Mouse (Mus musculus) CH12.LX (cell line): Measurements from ENCODE around the gene Armc8. TPM values are rescaled to one million over a fixed set of nuclear protein-coding genes. Genes with fewer than 3 reads are reported as not detected.

Experiments
- DNase-seq: peaks from one replicate; pipeline ENCODE4 v3.0.0-alpha.2; 2013; ENCODE audit errors: extremely low read depth
- H3K27ac ChIP-seq: 2 replicates; pipeline ENCODE4 v1.5.1; 2012; ENCODE audit warnings: low read depth, mild to moderate bottlenecking, control low read depth, moderate library complexity; ENCODE audit not compliant: insufficient read depth
- H3K27me3 ChIP-seq: replicated peaks from 2 replicates; pipeline ENCODE3; 2012; ENCODE audit warnings: inconsistent platforms
- H3K36me3 ChIP-seq, 2 experiments: replicated peaks in 1 of 2; 2 replicates each; pipeline versions ENCODE3 to v1.6.1; 2012; ENCODE audit warnings: inconsistent platforms in 1 of 2, low read length in 1 of 2, mild to moderate bottlenecking in 1 of 2, mixed read lengths in 1 of 2, moderate library complexity in 1 of 2; ENCODE audit not compliant: control insufficient read depth in 1 of 2, insufficient read depth in 1 of 2
- H3K4me1 ChIP-seq, 2 experiments: 2 replicates each; pipeline ENCODE4 v1.6.1; 2012; ENCODE audit warnings: inconsistent platforms in 1 of 2, moderate library complexity in 1 of 2; ENCODE audit not compliant: insufficient read depth in 2 of 2, control insufficient read depth in 1 of 2
- H3K4me2 ChIP-seq: 2 replicates; pipeline ENCODE4 v1.6.1; 2012; ENCODE audit warnings: low read depth, mild to moderate bottlenecking, control low read depth; ENCODE audit not compliant: poor library complexity, insufficient read depth, severe bottlenecking
- H3K4me3 ChIP-seq, 3 experiments: fragments of 150-350 bp in 1 of 3; sonication (generic) in 1 of 3; replicated peaks in 1 of 3; 2 replicates each; pipeline versions ENCODE3 to v1.5.1; 2011 to 2012; ENCODE audit warnings: low read depth in 2 of 3, low read length in 2 of 3, mild to moderate bottlenecking in 2 of 3, moderate library complexity in 2 of 3, control low read depth in 1 of 3, improper control_type of control experiment in 1 of 3, inconsistent platforms in 1 of 3, mixed read lengths in 1 of 3; ENCODE audit not compliant: poor library complexity in 1 of 3
- H3K79me2 ChIP-seq: replicated peaks from 2 replicates; pipeline ENCODE4 v1.6.1; 2012; ENCODE audit warnings: mild to moderate bottlenecking, moderate library complexity; ENCODE audit not compliant: control insufficient read depth, poor library complexity, insufficient read depth, severe bottlenecking; ENCODE audit errors: extremely low read depth
- H3K9ac ChIP-seq: 2 replicates; pipeline ENCODE4 v1.6.1; 2012; ENCODE audit warnings: low read depth, mild to moderate bottlenecking, control low read depth, moderate library complexity; ENCODE audit not compliant: insufficient read depth
- H3K9me3 ChIP-seq: replicated peaks from 2 replicates; pipeline ENCODE3; 2012; ENCODE audit warnings: low read length, inconsistent platforms, mixed read lengths
- BHLHE40 ChIP-seq: IDR thresholded peaks from 2 replicates; pipeline ENCODE4 v1.6.1; 2011; ENCODE audit warnings: mild to moderate bottlenecking, low read depth, low read length, improper control_type of control experiment
- CHD1 ChIP-seq: IDR thresholded peaks from 2 replicates; pipeline ENCODE4 v1.6.1; 2012; ENCODE audit warnings: low read depth, low read length, improper control_type of control experiment, inconsistent platforms
- CHD2 ChIP-seq: IDR thresholded peaks from 2 replicates; pipeline ENCODE4 v1.6.1; 2011; ENCODE audit warnings: low read length, improper control_type of control experiment
- CTCF ChIP-seq, 2 experiments: IDR thresholded peaks in 1 of 2; conservative IDR thresholded peaks in 1 of 2; 2 replicates each; pipeline ENCODE4 v1.5.1; 2011 to 2012; ENCODE audit warnings: low read depth in 2 of 2, low read length in 2 of 2, improper control_type of control experiment in 1 of 2, inconsistent platforms in 1 of 2, mild to moderate bottlenecking in 1 of 2, moderate library complexity in 1 of 2
- ELF1 ChIP-seq: IDR thresholded peaks from 2 replicates; pipeline ENCODE4 v1.6.1; 2014; ENCODE audit warnings: low read depth, mild to moderate bottlenecking, inconsistent platforms, low read length, improper control_type of control experiment
- ETS1 ChIP-seq: conservative IDR thresholded peaks from 2 replicates; pipeline ENCODE4 v1.6.1; 2012; ENCODE audit warnings: low read depth, mild to moderate bottlenecking, inconsistent platforms, low read length, improper control_type of control experiment, moderate library complexity
- IRF4 ChIP-seq: IDR thresholded peaks from 2 replicates; pipeline ENCODE4 v1.6.1; 2014; ENCODE audit warnings: low read depth, mild to moderate bottlenecking, inconsistent platforms, low read length, improper control_type of control experiment
- JUND ChIP-seq: conservative IDR thresholded peaks from 2 replicates; pipeline ENCODE4 v1.6.1; 2011; ENCODE audit warnings: low read depth, low read length, improper control_type of control experiment
- MAFK ChIP-seq: IDR thresholded peaks from 2 replicates; pipeline ENCODE4 v1.6.1; 2011; ENCODE audit warnings: low read length, improper control_type of control experiment; ENCODE audit not compliant: insufficient replicate concordance
- MAZ ChIP-seq: IDR thresholded peaks from 2 replicates; pipeline ENCODE4 v1.6.1; 2012; ENCODE audit warnings: low read depth, mild to moderate bottlenecking, inconsistent platforms, low read length, improper control_type of control experiment, moderate library complexity
- MEF2A ChIP-seq: IDR thresholded peaks from 2 replicates; pipeline ENCODE4 v1.6.1; 2014; ENCODE audit warnings: low read depth, mild to moderate bottlenecking, inconsistent platforms, low read length, improper control_type of control experiment, borderline replicate concordance
- MYC ChIP-seq: IDR thresholded peaks from 2 replicates; pipeline ENCODE4 v1.6.1; 2011; ENCODE audit warnings: low read depth, mild to moderate bottlenecking, improper control_type of control experiment, low read length
- PAX5 ChIP-seq: IDR thresholded peaks from 2 replicates; pipeline ENCODE4 v1.6.1; 2012; ENCODE audit warnings: low read length, inconsistent platforms, mixed read lengths
- POLR2A ChIP-seq: IDR thresholded peaks from 2 replicates; pipeline ENCODE4 v1.6.1; 2011; ENCODE audit warnings: low read depth, mild to moderate bottlenecking, improper control_type of control experiment, low read length
- SMC3 ChIP-seq: IDR thresholded peaks from 2 replicates; pipeline ENCODE4 v1.6.1; 2011; ENCODE audit warnings: low read depth, low read length, improper control_type of control experiment
- TCF12 ChIP-seq: IDR thresholded peaks from 2 replicates; pipeline ENCODE4 v1.6.1; 2014; ENCODE audit warnings: low read depth, mild to moderate bottlenecking, inconsistent platforms, low read length, improper control_type of control experiment
- UBTF ChIP-seq: IDR thresholded peaks from 2 replicates; pipeline ENCODE4 v1.6.1; 2012; ENCODE audit warnings: low read depth, mild to moderate bottlenecking, inconsistent platforms, low read length, improper control_type of control experiment, moderate library complexity
- USF1 ChIP-seq: IDR thresholded peaks from 2 replicates; pipeline ENCODE4 v1.6.1; 2014; ENCODE audit warnings: low read depth, mild to moderate bottlenecking, inconsistent platforms, low read length, improper control_type of control experiment
- USF2 ChIP-seq: conservative IDR thresholded peaks from 2 replicates; pipeline ENCODE4 v1.6.1; 2011; ENCODE audit warnings: low read depth, low read length, improper control_type of control experiment
- ZC3H11A ChIP-seq: IDR thresholded peaks from 2 replicates; pipeline ENCODE4 v1.6.1; 2012; ENCODE audit warnings: low read depth, mild to moderate bottlenecking, inconsistent platforms, low read length, improper control_type of control experiment
- ZKSCAN1 ChIP-seq: IDR thresholded peaks from 2 replicates; pipeline ENCODE4 v1.6.1; 2012; ENCODE audit warnings: low read depth, inconsistent platforms, low read length, improper control_type of control experiment, borderline replicate concordance
- ZNF384 ChIP-seq: IDR thresholded peaks from 2 replicates; pipeline ENCODE4 v1.6.1; 2012; ENCODE audit warnings: low read depth, low read length, improper control_type of control experiment, inconsistent platforms
- dilution Hi-C: fragments of 300-500 bp; cut with MboI; formaldehyde crosslinking; loops from 2 replicates; pipeline ENCODE4 v1.14.3; 2020; ENCODE audit warnings: low sequenced_read_pairs; ENCODE audit not compliant: extremely low pct_unique_long_range_greater_than_20kb, extremely low pct_ligation_motif_present
- in situ Hi-C: fragments of 300-500 bp; cut with MboI; formaldehyde crosslinking; loops from 3 replicates; pipeline ENCODE4 v1.14.3; 2019; ENCODE audit warnings: low sequenced_read_pairs, low pct_ligation_motif_present, low pct_unique_long_range_greater_than_20kb, mixed read lengths
- polyA plus RNA-seq: library from polyadenylated mRNA; unstranded; fragments of >175 nt; gene quantifications from 2 replicates; pipeline ENCODE4 v1.2.1, GENCODE M21; 2012; ENCODE audit warnings: low read depth; ENCODE audit not compliant: insufficient read length
- total RNA-seq, 2 experiments: library from RNA; depleted of rRNA; stranded (reverse); fragments of 300-350 nt in 1 of 2; fragments of >200 nt in 1 of 2; gene quantifications; 2 replicates each; pipeline ENCODE4 v1.2.3; 2012 to 2014

Armc8 gene
- total and polyA plus RNA-seq, 3 experiments: 9.3 to 16.9 (median 15.3) TPM

- Histone ChIP-seq H3K36me3 (peaks cover 28 to 90% of the 10 kb centered on the region in 2 experiments), H3K27me3 (no peaks in the 10 kb centered on the region), H3K4me2 (no peak overlapping the region), H3K9ac (no peak overlapping the region), H3K4me1 (peaks cover 14 to 20% of the 10 kb centered on the region in 2 experiments), H3K4me3 (no peak overlapping the region), H3K9me3 (no peaks in the 10 kb centered on the region), H3K27ac (no peak overlapping the region), H3K79me2 (no peaks in the 10 kb centered on the region)
- in situ Hi-C loops: no loop called here
- TF ChIP-seq MEF2A (no peak), ELF1 (no peak), SMC3 (no peak), CHD2 (no peak), BHLHE40 (no peak), USF2 (no peak), JUND (no peak), ZKSCAN1 (no peak), MAFK (no peak), CTCF (conservative IDR thresholded peaks at IDR 0.05 in 1 of 2, IDR thresholded peaks at IDR 0.05 in 1 of 2; ENCODE audit: low read depth in 2 of 2, low read length in 2 of 2) (no peak), UBTF (no peak), CHD1 (no peak), POLR2A (no peak), PAX5 (no peak), ZC3H11A (no peak), MYC (no peak), MAZ (no peak), TCF12 (no peak), USF1 (no peak), ZNF384 (no peak)
- DNase-seq: no peak
- dilution Hi-C loops: no loop called here
Measured at GRCm38 (mm10) chr9:99484632-99485031, 84.1 kb downstream of the Armc8 start.

GRCm38 (mm10) chr9:99483191-99483590 is 85.5 kb downstream of the Armc8 start:
- H3K27me3 ChIP-seq: no peaks in the 10 kb centered on the region
- H3K27ac ChIP-seq: peak overlapping the region; percentile 30; the same call in 1 of the 2 replicates
- in situ Hi-C loops: no loop called here
- peaks cover 28 to 89% of the 10 kb centered on the region in 2 experiments for H3K36me3 ChIP-seq
- peaks cover 14 to 20% of the 10 kb centered on the region in 2 experiments for H3K4me1 ChIP-seq
- 0 out of 2 replicates have a peak overlapping the region, but pooled peaks have one; percentile 18 for H3K4me2 ChIP-seq
- H3K9me3 ChIP-seq: no peaks in the 10 kb centered on the region
- no peak overlapping the region for H3K4me3 ChIP-seq
- peak; percentile 17 for DNase-seq
- H3K9ac ChIP-seq: no peak overlapping the region
- TF ChIP-seq ETS1: no peak
- TF ChIP-seq CHD1: peak; percentile 91; the same call in 1 of the 2 replicates
- TF ChIP-seq JUND: no peak
- TF ChIP-seq IRF4: no peak
- TF ChIP-seq, all 38 proteins: peak for 1
- dilution Hi-C loops: no loop called here
- H3K79me2 ChIP-seq: no peaks in the 10 kb centered on the region
